Mouse (Mus musculus) lung, adult 2 months (tissue): ENCODE measurements around the gene Vax2. TPM values are rescaled to one million over a fixed set of nuclear protein-coding genes. Genes with fewer than 3 reads are reported as not detected.

Experiments
- DNase-seq: peaks from one replicate; pipeline ENCODE4 v3.0.0; 2022
- H3K4me1 ChIP-seq: fragments of 200-500 bp; 2 replicates; pipeline ENCODE4 v1.6.1; 2011; ENCODE audit warnings: low read length; ENCODE audit not compliant: control insufficient read depth, insufficient read depth
- H3K4me3 ChIP-seq: fragments of 200-500 bp; replicated peaks from 2 replicates; pipeline ENCODE3; 2011; ENCODE audit warnings: low read depth, mild to moderate bottlenecking, control low read depth, low read length; ENCODE audit errors: extremely low read depth
- CTCF ChIP-seq: fragments of 200-500 bp; IDR thresholded peaks from 2 replicates; pipeline ENCODE4 v1.5.1; 2011; ENCODE audit warnings: mild to moderate bottlenecking, low read length, control low read depth; ENCODE audit not compliant: insufficient read depth
- POLR2A ChIP-seq: fragments of 200-500 bp; IDR thresholded peaks from 2 replicates; pipeline ENCODE4 v1.6.1; 2011; ENCODE audit warnings: low read depth, mild to moderate bottlenecking, control low read depth, low read length, borderline replicate concordance; ENCODE audit errors: extremely low read depth
- WGBS: fragments of 180-500 bp; shearing (Covaris S2); methylation state at CpG from one replicate; pipeline ENCODE4 v1.1.7; 2018; 5-methylcytosine and 5-hydroxymethylcytosine counted together
- polyA plus RNA-seq: library from polyadenylated mRNA; depleted of rRNA; stranded (reverse); fragments of >200 nt; gene quantifications from 2 replicates; pipeline ENCODE4 v1.2.3, GENCODE M21; 2012

Vax2 gene
- polyA plus RNA-seq, 1 experiment: not detected

DNA sequence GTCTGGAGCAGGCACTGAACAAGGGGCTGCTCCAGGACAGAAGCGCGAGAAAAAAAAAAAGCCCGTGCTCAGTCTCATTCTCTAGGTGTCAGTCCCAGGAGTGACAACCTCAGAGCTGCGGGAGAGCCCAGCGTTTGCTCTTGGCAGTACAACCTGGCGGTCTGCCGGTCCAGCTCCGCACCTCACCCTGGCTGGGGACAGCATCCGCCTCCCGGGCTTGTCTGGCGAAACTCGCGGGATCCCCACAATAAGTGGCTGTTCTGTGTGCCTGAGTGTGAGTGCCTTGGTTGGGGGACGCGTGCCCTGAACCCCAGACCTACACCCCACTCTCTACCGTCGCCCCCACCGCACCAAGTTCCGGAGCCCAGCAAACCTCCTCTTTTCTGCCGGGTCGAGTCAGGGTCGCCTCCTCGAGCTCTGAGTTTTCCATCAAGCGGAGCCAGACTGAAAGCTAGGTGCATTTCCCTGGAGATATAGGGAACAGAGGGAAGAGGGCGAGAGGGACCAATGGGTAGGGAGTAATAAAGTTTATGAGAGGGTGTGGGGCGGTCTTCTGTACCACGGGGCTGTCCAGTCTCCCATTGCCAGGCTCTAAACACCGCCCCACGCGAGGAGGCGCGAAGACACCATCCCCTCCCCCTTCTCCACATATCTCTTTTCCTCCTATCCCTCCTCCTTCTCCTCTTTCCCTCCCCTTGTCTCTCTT lies 550 bp upstream of the Vax2 start:
- 1% methylated on average over 32 of the region's 32 CpGs for WGBS
- no peak for DNase-seq
- Histone ChIP-seq H3K4me1 (peaks cover 4% of the 10 kb centered on the region; the same call in 1 of the 2 replicates), H3K4me3 (peak overlapping the region; percentile 18)
- TF ChIP-seq CTCF (no peak), POLR2A (no peak)

DNA sequence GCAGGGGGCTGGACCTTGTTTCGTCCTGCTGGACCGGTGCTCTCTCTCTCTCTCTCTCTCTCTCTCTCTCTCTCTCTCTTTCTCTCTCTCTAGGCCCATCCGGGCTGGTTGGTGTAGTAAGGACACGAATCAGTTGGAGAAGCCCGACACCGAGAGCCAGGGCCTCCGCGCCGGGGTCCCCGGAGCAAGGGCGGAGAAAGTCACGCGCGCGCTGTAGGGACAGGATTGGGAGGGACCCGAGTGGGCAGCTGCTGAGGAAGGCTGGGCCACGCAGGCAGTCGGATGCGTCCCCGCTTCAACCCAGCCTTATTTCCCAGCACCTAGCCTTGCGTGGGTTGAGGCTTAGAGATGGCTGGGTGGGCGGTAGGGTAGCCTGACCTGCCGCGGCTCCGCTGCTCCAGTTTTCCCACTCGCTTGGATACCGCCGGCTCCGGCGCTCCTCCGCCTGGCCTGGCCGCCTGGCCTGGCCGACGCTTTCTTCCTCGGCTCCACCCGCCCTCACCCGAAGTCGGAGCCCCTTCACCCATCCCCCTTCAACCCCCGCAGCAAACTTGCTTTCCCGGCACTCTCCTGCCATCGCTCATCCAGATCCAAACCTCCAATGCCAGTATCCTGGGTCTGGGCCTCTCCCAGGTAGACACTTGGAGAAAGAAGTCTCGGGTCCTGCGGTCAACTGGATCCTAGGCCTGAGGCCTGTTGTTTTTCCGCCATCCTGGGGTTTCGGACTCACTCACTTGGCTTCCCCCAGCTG lies 836 bp downstream of the Vax2 start:
- no peak for TF ChIP-seq CTCF
- no peak for TF ChIP-seq POLR2A
- H3K4me1 ChIP-seq: peaks cover 4% of the 10 kb centered on the region; the same call in 1 of the 2 replicates
- 6% methylated on average over 45 of the region's 45 CpGs for WGBS
- DNase-seq: no peak
- H3K4me3 ChIP-seq: no peak overlapping the region

DNA sequence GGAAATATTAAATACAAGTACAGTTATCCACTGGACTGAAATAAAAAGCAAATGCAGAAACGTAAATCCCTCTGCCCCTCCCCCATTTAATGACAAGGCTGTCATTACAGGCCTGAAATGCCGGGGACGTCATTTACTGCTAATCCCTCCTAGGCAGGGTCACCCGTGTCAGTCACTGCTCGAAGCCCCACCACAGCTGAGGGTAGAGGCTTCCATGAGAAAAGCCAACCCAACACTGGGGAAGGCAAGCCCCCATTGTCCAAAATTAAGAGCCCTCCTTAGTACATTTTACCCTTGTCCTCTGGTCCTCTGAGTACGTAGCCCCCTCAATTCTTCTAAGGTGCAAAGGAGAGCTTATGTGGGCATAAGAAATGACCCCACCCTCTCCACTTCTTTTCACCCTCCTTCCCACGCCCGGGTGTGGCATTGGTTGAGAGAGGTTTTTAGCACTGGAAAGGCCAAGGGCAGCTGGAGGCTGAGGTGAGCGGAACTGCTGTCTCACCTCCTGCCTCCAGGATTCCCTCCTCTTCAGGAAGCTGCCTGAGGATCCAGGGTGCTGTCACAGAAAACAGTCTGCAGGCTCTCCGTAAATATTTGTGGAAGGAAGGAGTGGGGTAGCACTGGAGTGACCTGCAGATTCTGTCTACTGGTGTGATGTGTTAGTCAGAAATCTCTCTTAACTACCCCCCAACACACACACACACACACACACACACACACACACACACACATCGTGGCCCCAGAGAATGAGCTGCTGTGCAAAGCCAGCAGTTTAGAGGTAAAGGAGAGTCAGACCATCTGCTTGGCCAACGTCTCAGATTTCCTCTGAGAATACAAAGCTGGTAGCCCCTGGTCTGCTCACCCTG lies 2.4 kb downstream of the Vax2 start:
- no peak for DNase-seq
- H3K4me1 ChIP-seq: peaks cover 4% of the 10 kb centered on the region; the same call in 1 of the 2 replicates
- WGBS: 11% methylated on average over 12 of the region's 12 CpGs
- H3K4me3 ChIP-seq: no peak overlapping the region
- TF ChIP-seq CTCF (no peak), POLR2A (no peak)

DNA sequence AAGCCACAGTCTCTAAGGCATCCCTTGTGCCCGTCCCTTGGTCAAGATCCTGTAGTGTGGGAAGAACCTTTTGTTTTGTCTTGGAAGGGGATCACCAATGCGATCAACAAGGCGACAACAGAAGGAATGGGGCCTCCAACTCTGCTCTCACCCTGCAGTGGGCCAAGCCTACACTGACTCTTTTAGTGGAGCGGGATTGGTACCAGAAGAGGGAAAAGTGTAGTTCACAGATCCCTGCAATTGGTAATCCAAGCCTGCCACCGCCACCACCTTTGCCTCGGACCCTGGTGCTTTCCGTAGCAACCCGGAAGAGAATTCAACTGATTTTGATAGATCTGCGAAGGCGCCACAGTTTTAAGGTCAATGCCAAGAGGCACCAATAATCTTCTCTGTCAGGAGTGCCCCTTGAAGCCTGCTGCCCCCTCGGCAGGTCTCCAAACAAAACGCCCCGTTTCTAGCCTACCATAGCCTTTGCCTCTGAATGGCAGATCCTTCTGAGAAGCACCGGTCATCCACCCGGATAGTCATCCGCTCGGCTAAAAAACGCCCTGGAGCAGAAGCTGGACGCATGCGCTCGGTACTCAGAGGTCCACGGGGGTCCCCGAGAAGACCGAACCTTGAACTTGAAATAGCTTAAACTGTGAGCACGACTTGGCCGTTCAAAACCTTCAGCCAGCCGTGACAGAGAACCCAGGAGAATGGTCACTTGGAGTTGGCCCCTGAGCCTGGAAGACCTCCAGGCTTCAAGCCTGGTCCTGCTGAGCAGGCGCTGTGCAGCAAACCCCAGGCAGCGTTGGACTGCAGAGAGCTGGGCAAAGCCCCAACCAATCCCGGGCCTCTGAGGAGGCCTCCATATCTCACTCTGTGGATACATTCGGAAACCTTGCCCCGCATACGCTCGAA lies 3.4 kb downstream of the Vax2 start:
- TF ChIP-seq POLR2A (no peak), CTCF (no peak)
- Histone ChIP-seq H3K4me1 (peaks cover 4% of the 10 kb centered on the region; the same call in 1 of the 2 replicates), H3K4me3 (no peak overlapping the region)
- DNase-seq: no peak
- WGBS: 5% methylated on average over 34 of the region's 34 CpGs

DNA sequence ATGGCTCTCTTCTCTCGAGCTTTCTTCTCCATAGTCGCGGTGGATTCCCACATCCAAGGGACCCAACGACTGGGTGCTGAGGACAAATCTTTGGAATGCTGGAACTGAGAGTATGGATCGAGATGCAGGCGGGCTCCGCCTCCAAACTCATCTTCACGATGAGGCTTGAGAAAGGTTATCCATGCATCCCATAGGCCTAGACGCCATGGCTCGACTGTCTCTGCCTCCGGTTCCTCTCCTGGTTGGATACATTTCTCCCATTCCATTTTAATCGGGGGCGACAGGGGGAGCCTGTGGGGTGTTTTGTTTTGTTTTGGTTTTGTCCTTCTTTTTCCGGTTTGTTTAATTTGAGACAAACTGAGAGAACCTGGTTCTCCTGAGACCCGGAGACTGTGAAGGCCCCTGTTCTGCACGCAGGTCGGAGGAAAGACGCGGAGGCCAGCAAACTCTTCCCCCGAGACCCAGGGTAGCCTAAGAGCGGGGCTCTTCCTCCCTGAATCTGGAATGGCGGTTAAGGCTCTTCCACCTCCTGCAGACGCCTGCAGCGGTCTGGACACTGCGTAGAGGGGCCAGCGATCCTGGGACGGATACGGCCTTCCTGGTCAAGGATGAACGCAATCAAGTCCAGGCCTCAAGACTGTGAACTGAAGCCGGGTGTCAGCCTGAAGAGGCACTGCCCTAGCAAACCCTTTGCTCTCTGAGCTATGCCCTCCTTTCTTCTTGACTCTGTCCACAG lies 4.6 kb downstream of the Vax2 start:
- TF ChIP-seq POLR2A (no peak), CTCF (no peak)
- 7% methylated on average over 30 of the region's 30 CpGs for WGBS
- no peak for DNase-seq
- Histone ChIP-seq H3K4me3 (no peak overlapping the region), H3K4me1 (peaks cover 4% of the 10 kb centered on the region; the same call in 1 of the 2 replicates)

DNA sequence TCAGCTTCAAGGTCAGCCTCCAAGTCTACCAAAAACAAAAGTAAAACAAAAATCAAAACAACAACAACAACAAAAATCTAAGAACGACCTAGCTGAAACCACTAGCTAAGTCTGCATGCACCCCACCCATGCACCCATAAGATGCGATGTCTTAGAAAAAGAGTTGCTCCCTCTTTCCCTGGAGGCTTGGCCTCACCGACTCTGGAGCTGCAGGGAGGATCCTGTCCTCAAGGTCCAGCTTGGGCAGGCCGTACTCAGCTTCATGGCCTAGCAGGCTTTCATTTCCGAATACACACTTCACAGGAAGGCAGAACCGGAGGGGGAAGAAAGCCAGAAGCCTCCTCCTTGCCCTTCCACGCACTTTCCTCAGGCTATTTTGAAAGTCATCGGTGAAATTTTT lies 6.0 kb downstream of the Vax2 start:
- TF ChIP-seq CTCF (no peak), POLR2A (no peak)
- Histone ChIP-seq H3K4me1 (no peaks in the 10 kb centered on the region), H3K4me3 (no peak overlapping the region)
- DNase-seq: no peak
- 6% methylated on average over 8 of the region's 8 CpGs for WGBS

DNA sequence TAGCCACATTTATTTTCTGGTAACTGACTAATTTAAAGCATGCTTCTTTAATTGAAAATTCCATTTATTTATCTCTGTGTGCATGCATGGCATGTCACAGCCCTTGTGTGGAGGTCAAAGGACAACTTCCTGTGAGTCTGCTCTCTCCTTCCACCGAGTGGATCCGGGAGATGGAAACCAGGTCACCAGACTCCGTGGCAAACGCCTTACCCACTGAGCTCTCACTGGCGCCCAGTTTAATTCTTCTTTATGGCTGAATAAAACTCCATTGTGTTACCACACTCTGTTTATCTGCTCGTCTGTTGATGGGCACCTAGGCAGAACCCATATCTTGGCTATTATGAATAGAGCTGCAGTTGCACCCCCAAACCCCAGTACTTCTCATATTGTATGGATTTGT lies 11.5 kb downstream of the Vax2 start:
- H3K4me1 ChIP-seq: no peaks in the 10 kb centered on the region
- H3K4me3 ChIP-seq: no peak overlapping the region
- WGBS: 18% methylated on average over 6 of the region's 6 CpGs
- no peak for DNase-seq
- TF ChIP-seq POLR2A: no peak
- no peak for TF ChIP-seq CTCF

DNA sequence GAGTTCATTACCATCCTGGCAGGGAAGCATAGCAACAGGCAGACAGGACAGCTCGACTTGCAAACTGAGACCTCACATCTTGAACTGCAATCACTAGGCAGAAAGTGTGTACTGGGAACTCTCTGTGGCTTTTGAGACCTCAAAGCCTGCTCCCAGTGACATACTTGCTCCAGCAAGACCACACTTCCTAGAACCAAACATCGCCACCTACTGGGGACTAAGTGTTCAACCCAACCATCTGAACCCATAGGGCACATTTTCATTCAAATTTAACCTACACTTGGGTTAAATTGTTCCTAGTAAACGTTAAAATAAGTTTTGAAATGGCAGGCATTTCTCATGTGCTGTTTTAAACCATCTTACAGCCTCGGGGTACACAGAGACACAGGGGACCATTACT lies 16.1 kb downstream of the Vax2 start:
- TF ChIP-seq CTCF: no peak
- no peak for TF ChIP-seq POLR2A
- no peak for DNase-seq
- H3K4me3 ChIP-seq: no peak overlapping the region
- H3K4me1 ChIP-seq: no peaks in the 10 kb centered on the region
- WGBS: 42% methylated on average over 4 of the region's 4 CpGs

DNA sequence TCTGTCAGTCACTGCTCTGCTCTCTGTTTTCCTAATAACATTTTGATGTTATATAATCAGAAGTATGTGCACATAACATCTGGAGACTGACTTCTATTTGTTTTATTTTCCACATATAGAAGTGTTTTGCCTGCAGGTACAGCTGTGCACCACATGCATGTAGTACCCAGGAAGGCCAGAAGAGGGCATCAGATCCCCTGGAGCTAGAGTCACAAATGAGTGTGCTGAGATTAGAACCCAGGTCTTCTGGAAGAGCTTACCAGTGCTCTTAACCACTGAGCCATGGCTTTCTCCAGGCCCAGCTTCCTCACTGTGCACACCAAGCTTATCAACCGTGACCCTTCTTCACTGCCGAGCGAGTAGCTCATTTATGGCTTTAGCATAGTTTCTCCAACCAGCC lies 17.4 kb downstream of the Vax2 start:
- DNase-seq: no peak
- 86% methylated on average over 3 of the region's 3 CpGs for WGBS

More for the DNA sequence above, 17.4 kb downstream of the Vax2 start:
- Histone ChIP-seq H3K4me1 (no peaks in the 10 kb centered on the region), H3K4me3 (no peak overlapping the region)
- TF ChIP-seq CTCF: peak; percentile 43
- no peak for TF ChIP-seq POLR2A
